Mouse (Mus musculus) ES-Bruce4 (cell line): Measurements from ENCODE around the gene Gm1123.
A peak's percentile ranks its signal among the peaks of the same experiment; 100 is the strongest.

Experiments
- CTCF ChIP-seq: IDR thresholded peaks from one replicate; pipeline ENCODE4 v1.8.1; 2011; ENCODE audit warnings: low read depth, low read length
- EP300 ChIP-seq: IDR thresholded peaks from 2 replicates; pipeline ENCODE4 v1.6.1; 2011; ENCODE audit warnings: low read depth, low read length; ENCODE audit not compliant: insufficient read depth
- POLR2A ChIP-seq: IDR thresholded peaks from one replicate; pipeline ENCODE4 v1.8.1; 2011; ENCODE audit warnings: low read length; ENCODE audit not compliant: insufficient read depth

DNA sequence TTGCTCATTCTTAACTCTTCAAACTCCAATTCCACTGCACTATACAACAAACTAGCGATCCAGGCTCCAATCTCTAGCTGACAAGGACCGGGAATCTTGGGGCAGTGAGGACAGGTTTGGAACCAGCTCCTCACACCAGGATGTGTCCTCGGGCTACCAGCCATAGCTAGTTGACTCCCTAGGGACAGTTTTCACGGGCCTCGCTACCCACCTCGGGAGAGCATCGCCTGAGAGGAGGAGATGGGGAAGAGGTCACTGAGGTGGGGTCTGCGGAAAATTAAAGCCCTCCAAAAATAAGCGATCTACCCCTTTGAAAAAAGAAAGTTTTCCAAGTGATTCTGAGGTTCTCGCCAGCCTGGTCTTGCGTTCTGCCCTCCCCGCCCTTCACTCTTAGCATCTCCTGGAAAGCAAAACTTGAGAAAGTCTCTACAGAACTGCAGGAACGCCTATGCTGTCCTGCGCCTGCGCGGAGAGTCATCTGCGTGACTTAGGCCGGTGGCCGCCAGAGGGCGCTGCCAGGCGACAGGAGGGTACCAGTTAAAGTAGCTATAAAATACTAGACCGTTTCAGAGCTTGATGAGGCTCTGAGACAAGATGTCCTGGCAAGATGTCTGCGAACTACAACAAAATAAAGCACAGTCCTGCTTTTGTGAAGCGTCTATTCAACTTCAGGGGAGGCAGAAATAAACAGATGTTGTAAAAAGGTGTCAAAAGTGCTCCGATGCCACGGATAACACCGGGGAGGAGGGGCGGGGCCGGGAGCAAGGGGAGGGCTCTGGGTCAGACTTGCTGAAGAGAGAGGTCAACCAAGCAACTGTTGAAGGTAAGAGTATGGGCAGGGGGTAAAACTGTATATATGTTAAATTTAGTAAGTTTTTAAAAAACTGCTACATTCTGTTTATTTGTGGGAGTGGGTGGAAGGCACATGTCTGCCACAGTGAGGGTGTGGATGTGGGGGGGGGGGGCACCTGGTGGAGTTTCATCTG, 55.8 kb downstream of the Gm1123 start:
- peak; percentile 91 for TF ChIP-seq CTCF
- TF ChIP-seq POLR2A = no peak
- TF ChIP-seq EP300 = no peak
